Mouse (Mus musculus) olfactory bulb, adult 2 months (tissue): ENCODE data around the gene Pigl.

Source experiments
- CTCF ChIP-seq: fragments of 200-500 bp; IDR thresholded peaks from 2 replicates; pipeline ENCODE4 v1.5.1; 2012; ENCODE audit warnings: low read depth, mild to moderate bottlenecking, low read length, moderate library complexity; ENCODE audit not compliant: insufficient read depth
- POLR2A ChIP-seq: fragments of 200-500 bp; IDR thresholded peaks from 2 replicates; pipeline ENCODE4 v1.6.1; 2012; ENCODE audit warnings: mild to moderate bottlenecking, low read depth, low read length, moderate library complexity; ENCODE audit not compliant: insufficient read depth

DNA sequence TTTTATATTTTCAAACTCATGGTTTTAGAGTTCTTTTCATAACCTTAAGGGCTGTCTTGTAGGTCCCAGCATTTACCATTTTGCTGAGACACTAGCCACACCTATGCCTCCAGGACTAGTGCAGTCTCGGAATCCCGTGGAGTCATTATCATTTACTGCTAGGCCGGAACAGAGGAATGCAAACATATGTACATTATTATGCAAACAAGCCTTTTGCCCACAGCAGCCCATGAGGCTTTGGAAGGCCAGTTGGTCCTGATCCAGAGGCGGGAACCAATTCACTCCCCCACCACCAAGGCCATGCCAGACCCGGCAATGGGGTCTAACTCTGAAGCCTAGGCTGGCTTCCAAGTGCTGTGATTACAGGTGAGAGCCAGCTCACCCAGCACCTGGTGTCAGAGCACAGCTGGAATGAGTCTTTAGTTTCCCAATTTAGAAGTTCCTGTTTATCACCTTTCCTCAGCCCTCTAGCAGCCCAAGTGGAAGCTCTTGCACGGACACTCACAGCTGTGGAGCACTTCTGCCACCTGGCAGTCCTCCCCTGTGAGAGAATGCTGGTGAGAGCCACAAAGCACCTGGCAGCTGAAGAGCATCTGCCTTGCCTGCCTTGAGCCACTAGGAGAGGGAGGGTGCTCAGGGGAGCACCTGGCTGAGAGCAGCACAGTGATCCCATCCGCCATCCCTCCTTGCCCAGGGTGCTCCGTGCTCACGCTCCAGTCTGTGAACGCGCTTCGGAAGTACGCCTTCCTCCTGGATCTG is 53.4 kb downstream of the Pigl start:
- TF ChIP-seq CTCF, result no peak
- TF ChIP-seq POLR2A, result no peak
